Comparison of ENCODE assay signal across 26 mouse cellular contexts in the genomic region with DNA sequence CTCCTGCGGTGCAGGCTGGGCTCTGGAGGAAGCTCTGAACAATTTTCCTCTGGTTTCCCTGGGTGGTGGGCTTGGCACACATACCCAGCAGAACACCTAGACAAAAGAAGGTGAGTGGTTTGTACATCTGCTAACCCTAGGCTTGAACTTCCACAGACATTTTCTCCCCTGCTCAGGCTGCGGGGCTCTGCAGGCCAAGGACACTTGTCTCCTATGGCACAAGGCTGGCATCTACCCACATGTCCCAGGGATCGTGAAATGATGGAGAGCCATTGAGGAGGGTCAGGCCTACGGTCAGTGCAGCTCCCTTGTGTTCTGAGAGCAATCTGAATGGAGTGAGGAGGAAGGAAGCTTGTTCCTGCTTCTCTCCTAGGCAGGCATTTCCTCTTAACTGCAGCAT.
"Had no signal": no experiment of that assay in that cellular context is flagged by ENCODE, and none has a peak within 500 bp of the region (broad histone marks: within the 10 kb centered on the region; RNA-seq: fewer than 3 reads in every experiment).

No protein-coding gene starts in this region.

- ATAC-seq: forebrain, embryonic 13.5 days; forebrain, embryonic 14.5 days; forebrain, embryonic 15.5 days; forebrain, embryonic 16.5 days; forebrain, postnatal 0 days had no signal

- H3K9me3 ChIP-seq: embryonic facial prominence, embryonic 10.5 days; embryonic facial prominence, embryonic 12.5 days; embryonic facial prominence, embryonic 13.5 days; embryonic facial prominence, embryonic 15.5 days; forebrain, embryonic 10.5 days; forebrain, embryonic 12.5 days; forebrain, embryonic 13.5 days; forebrain, embryonic 15.5 days had no signal

- H3K4me1 ChIP-seq: embryonic facial prominence, embryonic 12.5 days; embryonic facial prominence, embryonic 13.5 days; embryonic facial prominence, embryonic 15.5 days; forebrain, embryonic 13.5 days; forebrain, embryonic 15.5 days had no signal

- H3K4me2 ChIP-seq: embryonic facial prominence, embryonic 12.5 days; embryonic facial prominence, embryonic 13.5 days; embryonic facial prominence, embryonic 15.5 days; forebrain, embryonic 12.5 days; forebrain, embryonic 13.5 days; forebrain, embryonic 15.5 days had no signal

- DNase-seq: cerebellum, adult 2 months; cerebellum, adult 8-10 months; cerebellum, adult 9-10 months; cerebellum, adult 9-11 months; cerebellum, postnatal 10 days; cerebellum, postnatal 25 days; cerebellum, postnatal 36 days; embryo, embryonic 11 days; forebrain, postnatal 0 days; gastrocnemius, adult 2 months; gastrocnemius, postnatal 10 days; gastrocnemius, postnatal 14 days; gastrocnemius, postnatal 25 days; gastrocnemius, postnatal 36 days; heart, adult 2 months had no signal

- H3K36me3 ChIP-seq: embryonic facial prominence, embryonic 10.5 days; embryonic facial prominence, embryonic 12.5 days; embryonic facial prominence, embryonic 13.5 days; embryonic facial prominence, embryonic 15.5 days; forebrain, embryonic 10.5 days; forebrain, embryonic 12.5 days; forebrain, embryonic 15.5 days had no signal

- H3K27me3 ChIP-seq: embryonic facial prominence, embryonic 12.5 days; embryonic facial prominence, embryonic 13.5 days; embryonic facial prominence, embryonic 15.5 days had no signal

- H3K4me3 ChIP-seq: embryonic facial prominence, embryonic 10.5 days; embryonic facial prominence, embryonic 12.5 days; embryonic facial prominence, embryonic 13.5 days; embryonic facial prominence, embryonic 15.5 days; erythroblast, embryonic 14.5 days; forebrain, embryonic 10.5 days; forebrain, embryonic 12.5 days; forebrain, embryonic 13.5 days; forebrain, embryonic 15.5 days; gastrocnemius, adult 2 months; heart, adult 2 months had no signal

- H3K9ac ChIP-seq: embryonic facial prominence, embryonic 12.5 days; embryonic facial prominence, embryonic 13.5 days; embryonic facial prominence, embryonic 15.5 days; forebrain, embryonic 12.5 days; forebrain, embryonic 13.5 days; forebrain, embryonic 15.5 days; forebrain, postnatal 0 days had no signal

- H3K27ac ChIP-seq: embryonic facial prominence, embryonic 10.5 days; embryonic facial prominence, embryonic 12.5 days; embryonic facial prominence, embryonic 13.5 days; embryonic facial prominence, embryonic 15.5 days; forebrain, embryonic 10.5 days; forebrain, embryonic 12.5 days; forebrain, embryonic 13.5 days; forebrain, embryonic 15.5 days; gastrocnemius, adult 2 months; heart, adult 2 months had no signal
